Mouse (Mus musculus): ENCODE measurements at regions not wholly inside any gene's neighbourhood (a gene's known extent, or its start where the extent isn't known, plus 50 kb on each side); places are given as distances from the start of the nearest gene placed in this dataset.
"Not testable (repeated sequence)": the region's sequence is repeated elsewhere in the genome, so short reads cannot be mapped to it uniquely, and the experiment has no call there.

GRCm38 (mm10) chr10:117473471-117473870, 93.7 kb upstream of the Cpsf6 start:
- no peak for ATAC-seq (ENCODE audit: extremely low read depth, insufficient number of reproducible peaks, low FRiP score, poor library complexity, severe bottlenecking)

GRCm38 (mm10) chr10:117472568-117472930, 92.7 kb upstream of the Cpsf6 start:
- ATAC-seq (ENCODE audit: extremely low read depth, insufficient number of reproducible peaks, low FRiP score, poor library complexity, severe bottlenecking): no peak

DNA sequence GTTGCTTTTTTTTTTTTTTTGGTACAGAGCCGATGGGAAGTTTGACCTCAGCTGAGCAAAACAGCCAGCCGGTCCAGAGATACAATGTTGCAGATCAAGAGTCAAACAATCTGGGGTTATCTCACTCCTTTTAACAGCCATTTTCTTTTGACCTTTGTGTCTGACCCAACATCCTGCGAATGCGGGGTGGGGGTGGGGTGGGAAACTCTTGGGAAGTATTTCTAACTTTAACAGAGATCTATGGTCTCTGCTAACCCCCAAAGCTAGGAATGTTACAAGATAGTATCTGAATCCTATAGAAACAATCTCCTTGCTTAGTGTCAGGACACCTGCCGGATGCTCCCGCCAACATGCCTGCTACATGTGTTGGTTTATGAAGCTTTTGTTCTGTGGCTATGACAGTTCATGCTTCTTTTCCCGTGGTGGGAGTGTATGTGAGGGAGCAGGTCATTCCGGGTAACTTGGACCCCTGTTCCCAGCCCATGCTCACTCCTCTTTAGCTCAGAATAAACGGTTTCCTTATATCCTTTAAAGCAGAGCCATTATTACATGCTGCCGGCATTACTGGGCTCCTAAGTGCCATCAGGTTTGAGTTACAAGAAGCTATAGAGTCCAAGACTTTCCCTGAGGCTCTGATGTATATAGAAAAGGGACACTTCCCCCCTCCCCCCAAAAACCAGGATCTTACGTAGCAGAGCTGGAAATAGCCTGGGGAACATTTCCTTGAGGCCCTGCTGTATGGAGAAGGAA, 92.2 kb upstream of the Cpsf6 start:
- no peak for ATAC-seq (ENCODE audit: extremely low read depth, insufficient number of reproducible peaks, low FRiP score, poor library complexity, severe bottlenecking)

- no peak for ATAC-seq (ENCODE audit: extremely low read depth, insufficient number of reproducible peaks, low FRiP score, poor library complexity, severe bottlenecking)
These were observed 91.4 kb upstream of the Cpsf6 start for GRCm38 (mm10) chr10:117471036-117471817.

- no peak for ATAC-seq (ENCODE audit: extremely low read depth, insufficient number of reproducible peaks, low FRiP score, poor library complexity, severe bottlenecking)
These were observed 90.7 kb upstream of the Cpsf6 start for GRCm38 (mm10) chr10:117470481-117470880.

DNA sequence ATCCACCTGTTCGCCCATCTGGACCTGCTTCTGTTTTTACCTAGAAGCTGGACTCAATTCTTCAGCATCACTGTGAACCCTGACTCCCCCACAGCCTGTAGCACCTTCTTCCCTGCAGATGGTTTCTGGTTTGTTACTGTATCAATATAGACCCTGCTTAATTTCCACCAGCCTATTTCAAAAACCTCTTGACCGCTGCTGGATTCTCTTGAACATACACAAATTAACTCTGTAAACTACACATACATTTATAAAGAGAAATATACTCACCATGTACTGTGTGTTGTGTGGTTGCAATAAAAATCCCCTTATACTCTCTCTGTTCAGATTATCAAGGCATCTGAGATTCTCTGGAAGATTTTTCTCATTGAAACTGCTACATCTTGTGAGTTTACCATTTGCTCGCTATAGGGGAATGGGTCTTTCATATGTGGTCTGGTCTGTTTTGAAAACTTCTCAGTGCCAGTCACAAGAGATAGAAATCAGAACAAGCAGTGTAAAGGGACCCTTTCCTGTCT, 89.8 kb upstream of the Cpsf6 start:
- no peak for ATAC-seq (ENCODE audit: extremely low read depth, insufficient number of reproducible peaks, low FRiP score, poor library complexity, severe bottlenecking)

DNA sequence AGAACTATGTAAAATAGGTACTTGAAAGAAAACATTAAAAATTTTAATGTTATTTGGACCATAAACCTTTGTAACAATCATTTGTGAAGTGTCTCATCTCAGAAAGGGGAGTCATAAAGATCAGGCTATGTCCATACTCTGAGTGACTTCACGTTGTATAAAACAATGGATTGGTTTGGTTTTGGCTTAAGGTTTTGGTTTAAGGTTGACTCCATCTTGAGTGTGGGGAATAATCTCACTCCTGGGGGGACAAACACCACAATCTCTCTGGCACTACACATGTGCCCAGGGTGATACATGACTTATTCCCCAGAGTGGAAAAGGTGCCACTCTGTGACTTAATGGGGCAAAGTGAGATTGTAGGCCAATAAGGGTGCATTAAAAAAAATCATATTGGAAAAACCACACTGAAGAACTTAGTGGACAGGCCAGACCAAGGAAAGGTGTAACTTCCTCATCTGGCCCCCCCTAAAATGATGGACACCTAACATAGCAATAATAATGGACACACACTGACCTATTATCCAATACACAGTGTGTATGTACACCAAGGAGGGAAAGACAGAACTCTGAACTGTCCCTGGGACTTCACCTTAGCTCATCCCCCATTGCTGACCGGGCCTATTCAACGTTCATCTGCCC, 89.2 kb upstream of the Cpsf6 start:
- ATAC-seq (ENCODE audit: extremely low read depth, insufficient number of reproducible peaks, low FRiP score, poor library complexity, severe bottlenecking): no peak

DNA sequence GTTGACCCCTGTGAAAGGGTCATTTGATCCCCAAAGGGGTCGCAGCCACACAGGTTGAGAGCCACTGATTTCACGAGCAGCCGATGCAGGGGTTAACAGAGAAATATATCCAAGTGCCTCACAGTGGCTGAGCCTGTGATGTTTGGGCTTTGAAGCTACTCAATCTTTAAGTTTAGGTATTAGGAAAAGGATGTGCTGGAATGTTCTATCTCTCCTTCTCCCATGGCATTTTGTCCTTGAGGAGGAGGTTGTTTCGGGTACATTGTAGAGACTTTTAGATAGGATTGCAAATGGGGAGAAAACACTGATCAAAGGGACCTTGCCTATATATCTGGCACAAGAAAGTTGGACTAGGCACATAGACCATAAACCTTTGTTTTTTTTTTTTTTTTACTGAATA, 88.6 kb upstream of the Cpsf6 start:
- no peak for ATAC-seq (ENCODE audit: extremely low read depth, insufficient number of reproducible peaks, low FRiP score, poor library complexity, severe bottlenecking)

DNA sequence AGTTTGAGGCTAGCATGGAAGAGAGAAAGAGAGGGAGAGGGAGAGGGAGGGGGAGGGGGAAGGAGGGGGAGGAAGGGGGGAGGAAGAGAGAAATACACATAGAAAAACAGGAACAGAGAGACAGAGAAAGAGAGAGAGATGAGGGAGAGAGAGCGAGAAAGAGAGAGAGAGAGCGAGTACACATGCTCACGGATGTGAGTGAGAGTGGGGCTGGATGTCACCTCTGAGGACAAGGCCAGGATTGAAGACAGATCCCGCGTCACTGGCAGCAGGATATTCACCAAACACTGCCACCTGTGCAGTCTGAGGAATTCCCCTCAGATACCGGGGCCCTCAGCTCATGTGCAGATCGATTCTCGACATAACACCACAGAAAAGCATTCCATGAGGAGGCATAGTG, 87.3 kb upstream of the Cpsf6 start:
- no peak for ATAC-seq (ENCODE audit: extremely low read depth, insufficient number of reproducible peaks, low FRiP score, poor library complexity, severe bottlenecking)

GRCm38 (mm10) chr10:117466391-117466790, 86.6 kb upstream of the Cpsf6 start:
- ATAC-seq (ENCODE audit: extremely low read depth, insufficient number of reproducible peaks, low FRiP score, poor library complexity, severe bottlenecking): no peak

- ATAC-seq (ENCODE audit: extremely low read depth, insufficient number of reproducible peaks, low FRiP score, poor library complexity, severe bottlenecking): no peak
These were observed 85.9 kb upstream of the Cpsf6 start for GRCm38 (mm10) chr10:117465671-117466250.

DNA sequence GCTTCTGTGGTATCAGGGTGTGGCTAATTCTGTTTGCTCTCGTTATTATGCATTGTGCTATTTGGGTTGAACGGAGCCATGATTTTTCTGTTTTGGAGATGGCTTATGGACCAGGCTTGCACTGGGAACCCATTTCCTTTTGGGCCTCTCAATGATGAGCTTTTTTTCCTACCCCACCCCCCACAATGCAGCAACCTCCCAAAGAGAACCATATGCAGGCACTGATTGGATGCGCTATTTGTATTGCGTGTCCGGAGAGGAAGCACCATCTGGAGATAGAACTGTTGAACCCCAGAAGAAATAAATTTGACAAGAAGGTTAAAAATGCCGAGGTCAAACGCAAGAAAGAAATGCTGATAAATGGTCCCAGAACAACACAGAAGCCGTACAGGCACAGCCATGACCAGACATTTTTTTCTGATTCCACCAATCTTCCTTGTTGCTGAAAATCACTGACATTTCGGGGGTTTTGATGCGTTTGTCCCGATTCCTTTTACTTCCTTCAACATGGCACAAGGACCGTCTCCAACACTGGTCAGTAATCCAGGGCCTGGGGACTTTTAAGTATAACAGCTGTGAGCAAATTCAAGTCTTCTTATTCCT, 85.3 kb upstream of the Cpsf6 start:
- no peak for ATAC-seq (ENCODE audit: extremely low read depth, insufficient number of reproducible peaks, low FRiP score, poor library complexity, severe bottlenecking)

DNA sequence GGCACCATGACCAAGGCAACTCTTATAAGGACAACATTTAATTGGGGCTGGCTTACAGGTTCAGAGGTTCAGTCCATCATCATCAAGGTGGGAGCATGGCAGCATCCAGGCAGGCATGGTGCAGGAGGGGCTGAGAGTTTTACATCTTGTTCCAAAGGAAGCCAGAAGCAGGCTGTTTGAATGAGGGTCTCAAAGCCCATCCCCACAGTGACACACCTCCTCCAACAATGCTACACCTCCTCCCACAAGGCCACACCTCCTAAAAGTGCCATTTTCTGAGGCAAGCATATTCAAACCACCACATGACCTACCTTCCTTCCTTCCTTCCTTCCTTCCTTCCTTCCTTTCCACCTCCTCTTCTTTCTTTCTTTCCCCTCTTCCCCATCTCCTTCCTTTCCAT, 84.5 kb upstream of the Cpsf6 start:
- not testable (repeated sequence) for ATAC-seq (ENCODE audit: extremely low read depth, insufficient number of reproducible peaks, low FRiP score, poor library complexity, severe bottlenecking)

DNA sequence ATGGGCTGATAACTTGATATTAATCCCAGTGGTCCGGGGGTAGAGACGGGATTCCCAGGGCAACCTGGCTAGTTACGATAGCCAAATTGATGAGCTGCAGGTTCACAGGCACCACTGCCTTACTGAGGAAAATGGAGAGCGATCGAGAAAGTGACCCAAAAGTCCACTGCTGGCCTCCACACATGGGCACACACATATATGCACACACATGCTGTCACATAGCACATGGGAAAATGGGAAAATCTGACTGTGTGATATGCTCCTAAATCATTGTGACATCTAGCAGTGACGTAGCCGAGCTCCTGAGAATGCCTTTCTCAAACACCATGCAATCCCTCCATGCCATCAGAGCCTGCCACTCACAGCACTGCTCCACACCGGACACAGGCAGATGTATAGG, 83.8 kb upstream of the Cpsf6 start:
- no peak for ATAC-seq (ENCODE audit: extremely low read depth, insufficient number of reproducible peaks, low FRiP score, poor library complexity, severe bottlenecking)

- ATAC-seq (ENCODE audit: extremely low read depth, insufficient number of reproducible peaks, low FRiP score, poor library complexity, severe bottlenecking): no peak
These were observed 83.1 kb upstream of the Cpsf6 start for GRCm38 (mm10) chr10:117462921-117463320.

DNA sequence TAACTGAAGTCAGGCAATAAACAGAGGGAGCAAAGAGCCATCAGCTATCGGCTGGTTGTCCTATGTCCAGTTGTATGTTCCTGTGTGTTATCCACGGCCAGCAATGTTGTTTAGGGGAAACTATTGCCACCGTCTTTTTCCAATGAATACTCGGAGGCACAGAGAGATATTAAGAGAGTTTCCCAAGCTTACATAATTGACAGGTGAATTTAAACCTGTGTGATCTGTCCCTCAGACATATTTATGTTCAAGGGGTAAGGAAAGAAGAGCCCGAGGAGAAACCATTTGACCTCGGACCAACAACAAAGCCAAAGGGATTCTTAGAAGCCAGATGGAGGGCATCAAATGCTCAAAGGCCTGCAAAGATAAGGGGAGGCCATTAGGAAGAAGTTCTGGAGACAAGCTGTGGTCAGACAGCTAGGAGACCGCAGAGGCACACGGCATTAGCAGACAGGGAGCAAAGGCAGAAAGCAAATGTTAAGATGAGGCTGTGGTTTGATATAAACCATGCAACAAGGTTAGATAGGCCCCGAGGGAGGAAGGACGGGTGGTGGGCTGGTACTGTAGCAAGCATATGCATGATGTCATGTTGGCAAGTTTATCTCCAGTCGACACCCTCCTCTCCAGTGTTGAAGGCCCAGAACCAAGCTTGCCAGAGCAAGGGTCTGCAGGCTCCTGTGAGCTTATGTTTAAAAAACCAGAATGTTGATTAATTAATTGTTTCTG, 82.1 kb upstream of the Cpsf6 start:
- no peak for ATAC-seq (ENCODE audit: extremely low read depth, insufficient number of reproducible peaks, low FRiP score, poor library complexity, severe bottlenecking)

- ATAC-seq (ENCODE audit: extremely low read depth, insufficient number of reproducible peaks, low FRiP score, poor library complexity, severe bottlenecking): no peak
These were observed 81.4 kb upstream of the Cpsf6 start for GRCm38 (mm10) chr10:117461261-117461660.

DNA sequence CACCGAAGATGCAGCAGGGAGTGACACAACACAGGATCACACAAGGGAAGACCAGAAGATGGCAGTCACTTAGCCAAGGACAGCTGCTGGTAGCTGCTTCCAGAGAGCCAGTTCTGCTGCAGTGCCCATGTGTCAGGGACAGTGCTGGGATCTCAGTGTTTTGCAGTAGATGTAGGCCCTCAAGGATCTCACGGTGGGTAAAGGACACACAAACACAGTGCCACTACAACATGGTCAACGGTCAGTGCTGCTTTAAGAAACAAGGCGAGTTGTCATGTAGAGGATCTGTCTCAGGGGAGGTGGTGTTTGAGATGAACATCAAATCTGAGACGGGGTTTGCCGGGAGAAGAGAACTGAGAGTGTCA, 80.5 kb upstream of the Cpsf6 start:
- no peak for ATAC-seq (ENCODE audit: extremely low read depth, insufficient number of reproducible peaks, low FRiP score, poor library complexity, severe bottlenecking)
